Mouse (Mus musculus) C2C12 (cell line): Measurements from ENCODE around the gene Herc4. TPM values are rescaled to one million over a fixed set of nuclear protein-coding genes. Genes with fewer than 3 reads are reported as not detected.

Experiments
- H3K27me3 ChIP-seq: one replicate; pipeline ENCODE4 v1.6.1; 2011; ENCODE audit not compliant: control insufficient read depth, insufficient read depth, insufficient read length
- H3K36me3 ChIP-seq: one replicate; pipeline ENCODE4 v1.6.1; 2011; ENCODE audit not compliant: control insufficient read depth, insufficient read depth
- H3K4me3 ChIP-seq: one replicate; pipeline ENCODE4 v1.5.1; 2011; ENCODE audit warnings: mild to moderate bottlenecking, control low read depth; ENCODE audit not compliant: poor library complexity, insufficient read depth, severe bottlenecking
- H3K79me2 ChIP-seq: one replicate; pipeline ENCODE4 v1.6.1; 2011; ENCODE audit not compliant: control insufficient read depth, insufficient read depth
- H3K79me3 ChIP-seq: one replicate; pipeline ENCODE4 v1.6.1; 2011; ENCODE audit warnings: low read depth, control low read depth
- H3ac ChIP-seq: one replicate; pipeline ENCODE3; 2011; ENCODE audit warnings: low read depth; ENCODE audit not compliant: control insufficient read depth, insufficient read length
- CEBPB ChIP-seq: IDR thresholded peaks from one replicate; pipeline ENCODE4 v1.6.1; 2011; ENCODE audit warnings: low read depth, mild to moderate bottlenecking, control low read depth, moderate library complexity
- CTCF ChIP-seq: IDR thresholded peaks from one replicate; pipeline ENCODE4 v1.5.1; 2011; ENCODE audit not compliant: control insufficient read depth, insufficient read depth, insufficient read length
- FOSL1 ChIP-seq: IDR thresholded peaks from one replicate; pipeline ENCODE4 v1.8.0; 2011; ENCODE audit warnings: mild to moderate bottlenecking, low read length; ENCODE audit not compliant: poor library complexity, insufficient read depth, severe bottlenecking
- MAX ChIP-seq: IDR thresholded peaks from one replicate; pipeline ENCODE4 v1.6.1; 2011; ENCODE audit warnings: mild to moderate bottlenecking, control low read depth
- MYOD1 ChIP-seq: IDR thresholded peaks from one replicate; pipeline ENCODE4 v1.6.1; 2011; ENCODE audit warnings: low read depth; ENCODE audit not compliant: control insufficient read depth, insufficient read length
- MYOG ChIP-seq: IDR thresholded peaks from one replicate; pipeline ENCODE4 v1.6.1; 2011; ENCODE audit not compliant: control insufficient read depth, insufficient read length; ENCODE audit errors: extremely low read depth
- USF1 ChIP-seq: IDR thresholded peaks from one replicate; pipeline ENCODE4 v1.6.1; 2011; ENCODE audit warnings: low read depth, mild to moderate bottlenecking, control low read depth, moderate library complexity
- polyA plus RNA-seq: library from polyadenylated mRNA; unstranded; fragments of >200 nt; fragmentation: generic; extraction: Trizol; gene quantifications from one replicate; pipeline ENCODE4 v1.2.1, GENCODE M21; 2012; ENCODE audit warnings: missing spikeins

Herc4 gene
- polyA plus RNA-seq, 1 experiment: 10.7 TPM

- no peaks in the 10 kb centered on the region for H3K79me2 ChIP-seq
- no peaks in the 10 kb centered on the region for H3K79me3 ChIP-seq
- TF ChIP-seq FOSL1 (no peak), USF1 (no peak), MYOD1 (no peak), MAX (no peak), CTCF (no peak), MYOG (no peak), CEBPB (no peak)
- H3K36me3 ChIP-seq: peaks cover 69% of the 10 kb centered on the region
- no peak overlapping the region for H3ac ChIP-seq
- no peaks in the 10 kb centered on the region for H3K27me3 ChIP-seq
- no peak overlapping the region for H3K4me3 ChIP-seq
Observed at GRCm38 (mm10) chr10:63279851-63280250, 36.2 kb downstream of the Herc4 start.

GRCm38 (mm10) chr10:63282417-63282816, 38.8 kb downstream of the Herc4 start:
- Histone ChIP-seq H3K79me3 (no peaks in the 10 kb centered on the region), H3K36me3 (peaks cover 79% of the 10 kb centered on the region)

GRCm38 (mm10) chr10:63282846-63283245, 39.2 kb downstream of the Herc4 start:
- TF ChIP-seq CTCF (no peak), USF1 (no peak), MYOD1 (no peak)
- Histone ChIP-seq H3K79me2 (no peaks in the 10 kb centered on the region), H3ac (no peak overlapping the region), H3K36me3 (peaks cover 80% of the 10 kb centered on the region), H3K4me3 (no peak overlapping the region), H3K79me3 (no peaks in the 10 kb centered on the region), H3K27me3 (no peaks in the 10 kb centered on the region)

More at GRCm38 (mm10) chr10:63282417-63282816, 38.8 kb downstream of the Herc4 start:
- no peak overlapping the region for H3ac ChIP-seq
- H3K4me3 ChIP-seq: no peak overlapping the region
- H3K27me3 ChIP-seq: no peaks in the 10 kb centered on the region
- no peaks in the 10 kb centered on the region for H3K79me2 ChIP-seq
- TF ChIP-seq MYOD1: no peak
- TF ChIP-seq FOSL1: no peak
- no peak for TF ChIP-seq USF1
- no peak for TF ChIP-seq CEBPB
- no peak for TF ChIP-seq MYOG

GRCm38 (mm10) chr10:63302356-63302755, 58.7 kb downstream of the Herc4 start:
- no peak overlapping the region for H3ac ChIP-seq
- no peaks in the 10 kb centered on the region for H3K79me2 ChIP-seq
- H3K27me3 ChIP-seq: no peaks in the 10 kb centered on the region
- TF ChIP-seq MYOD1: no peak
- TF ChIP-seq CEBPB: no peak
- TF ChIP-seq FOSL1: no peak
- TF ChIP-seq CTCF: no peak
- no peak for TF ChIP-seq MAX
- TF ChIP-seq USF1: no peak
- no peaks in the 10 kb centered on the region for H3K79me3 ChIP-seq
- H3K4me3 ChIP-seq: no peak overlapping the region
- H3K36me3 ChIP-seq: peaks cover 63% of the 10 kb centered on the region

GRCm38 (mm10) chr10:63308582-63309366, 65.2 kb downstream of the Herc4 start:
- no peaks in the 10 kb centered on the region for H3K79me3 ChIP-seq
- peaks cover 64% of the 10 kb centered on the region for H3K36me3 ChIP-seq
- H3ac ChIP-seq: no peak overlapping the region
- H3K4me3 ChIP-seq: no peak overlapping the region
- TF ChIP-seq MYOD1 (peak; percentile 37), CTCF (peak; percentile 81), MYOG (no peak), FOSL1 (no peak)
- no peaks in the 10 kb centered on the region for H3K79me2 ChIP-seq
- no peaks in the 10 kb centered on the region for H3K27me3 ChIP-seq

- Histone ChIP-seq H3ac (no peak overlapping the region), H3K79me2 (no peaks in the 10 kb centered on the region), H3K36me3 (peaks cover 83% of the 10 kb centered on the region), H3K79me3 (peaks cover 1% of the 10 kb centered on the region), H3K4me3 (no peak overlapping the region), H3K27me3 (no peaks in the 10 kb centered on the region)
- TF ChIP-seq MAX: no peak
- no peak for TF ChIP-seq FOSL1
- no peak for TF ChIP-seq MYOD1
- no peak for TF ChIP-seq MYOG
- no peak for TF ChIP-seq CEBPB
- TF ChIP-seq USF1: no peak
- TF ChIP-seq CTCF: no peak
Observed at GRCm38 (mm10) chr10:63313726-63314125, 70.1 kb downstream of the Herc4 start.
